Mouse (Mus musculus) thymus, adult 2 months (tissue): Measurements from ENCODE around the gene Hils1.

Experiments used
- CTCF ChIP-seq: fragments of 200-500 bp; IDR thresholded peaks from 2 replicates; pipeline ENCODE4 v1.5.1; 2012; ENCODE audit warnings: mild to moderate bottlenecking, control low read depth, low read length, moderate library complexity, borderline replicate concordance; ENCODE audit not compliant: control insufficient read depth, poor library complexity, insufficient read depth; ENCODE audit errors: extremely low read depth
- POLR2A ChIP-seq: fragments of 200-500 bp; IDR thresholded peaks from 2 replicates; pipeline ENCODE4 v1.6.1; 2012; ENCODE audit warnings: mild to moderate bottlenecking, low read length, control low read depth, moderate library complexity; ENCODE audit not compliant: control insufficient read depth, poor library complexity, insufficient read depth; ENCODE audit errors: extremely low read depth

- TF ChIP-seq CTCF (no peak), POLR2A (no peak)
These were observed 17.7 kb downstream of the Hils1 start for GRCm38 (mm10) chr11:94985140-94985539.
